Mouse (Mus musculus): ENCODE measurements at regions not wholly inside any gene's neighbourhood (a gene's known extent, or its start where the extent isn't known, plus 50 kb on each side); places are given as distances from the start of the nearest gene placed in this dataset.

GRCm38 (mm10) chr13:59393231-59393938 lies 191.6 kb downstream of the Agtpbp1 start:
- peak in 1 of 2 experiments; percentile 57 for DNase-seq (ENCODE audit: low spot score in 2 of 2)

- no peak for DNase-seq (ENCODE audit: low spot score in 2 of 2)
These were observed 192.2 kb downstream of the Agtpbp1 start for GRCm38 (mm10) chr13:59392828-59393227.

GRCm38 (mm10) chr13:59387627-59388325 lies 197.3 kb downstream of the Agtpbp1 start:
- DNase-seq (ENCODE audit: low spot score in 2 of 2), result no peak

DNA sequence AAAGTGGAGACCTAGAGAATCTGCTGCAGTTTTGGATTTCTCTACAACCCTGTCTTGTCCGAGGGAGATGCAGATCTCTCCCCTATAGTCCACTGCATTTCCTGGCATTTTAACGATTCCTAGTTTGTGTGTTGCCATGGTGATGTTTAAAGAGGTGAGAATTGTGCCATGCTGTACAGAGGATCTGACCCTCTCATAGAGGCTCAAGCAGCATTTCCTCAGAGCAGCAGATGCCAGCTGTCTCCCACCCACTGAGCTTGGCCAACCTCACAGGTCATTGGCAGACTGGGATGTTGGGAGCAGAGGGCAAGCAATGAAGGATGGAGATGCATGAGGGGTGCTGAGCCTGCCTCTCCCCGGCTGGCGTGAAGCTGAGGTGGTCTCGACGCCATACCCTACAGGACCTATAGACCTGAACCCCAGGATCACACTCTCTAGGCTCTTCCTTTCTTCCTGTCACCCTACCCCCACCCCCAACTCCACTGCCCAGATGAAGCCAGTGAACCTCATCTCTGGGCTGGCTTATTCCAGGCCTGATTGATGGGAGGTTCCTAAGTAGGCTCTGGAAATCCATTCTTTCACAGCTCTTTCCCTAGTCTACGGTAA lies 198.0 kb downstream of the Agtpbp1 start:
- no peak for DNase-seq (ENCODE audit: low spot score in 2 of 2)

GRCm38 (mm10) chr13:59385824-59386223 lies 199.2 kb downstream of the Agtpbp1 start:
- no peak for DNase-seq (ENCODE audit: low spot score in 2 of 2)

DNA sequence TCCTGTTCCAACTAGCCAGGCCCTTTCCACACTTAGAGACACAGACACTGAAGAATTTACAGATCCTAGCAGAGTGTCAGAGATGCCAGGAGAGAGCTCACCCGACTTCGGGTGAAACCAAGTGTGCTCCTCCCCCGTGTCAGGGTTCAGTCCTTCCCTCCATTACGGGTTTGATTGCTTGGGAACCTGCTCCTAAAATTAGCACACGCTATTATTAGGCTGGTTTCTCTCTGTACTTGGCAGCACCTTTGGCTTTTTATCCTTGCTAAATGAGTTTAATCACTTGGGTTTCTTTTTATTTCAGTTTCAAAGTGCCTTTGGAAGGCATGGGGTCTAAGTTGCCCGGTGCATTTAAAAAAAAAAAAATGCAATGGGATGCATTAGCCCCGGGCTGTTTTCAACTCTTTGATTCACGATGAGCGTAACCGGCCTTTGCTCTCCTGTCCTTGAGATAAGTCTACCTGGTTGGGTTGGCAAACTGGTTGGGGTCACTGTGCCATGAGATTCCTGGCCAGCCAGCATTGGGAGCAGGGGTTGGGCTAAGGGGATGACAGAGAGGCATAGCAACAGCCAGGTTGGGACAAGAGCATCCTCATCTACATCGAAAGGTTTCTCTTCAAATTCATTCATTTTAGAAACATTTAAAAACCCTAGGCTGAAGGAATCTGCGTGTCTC lies 214.7 kb downstream of the Agtpbp1 start:
- DNase-seq (ENCODE audit: low spot score in 2 of 2), result no peak

DNA sequence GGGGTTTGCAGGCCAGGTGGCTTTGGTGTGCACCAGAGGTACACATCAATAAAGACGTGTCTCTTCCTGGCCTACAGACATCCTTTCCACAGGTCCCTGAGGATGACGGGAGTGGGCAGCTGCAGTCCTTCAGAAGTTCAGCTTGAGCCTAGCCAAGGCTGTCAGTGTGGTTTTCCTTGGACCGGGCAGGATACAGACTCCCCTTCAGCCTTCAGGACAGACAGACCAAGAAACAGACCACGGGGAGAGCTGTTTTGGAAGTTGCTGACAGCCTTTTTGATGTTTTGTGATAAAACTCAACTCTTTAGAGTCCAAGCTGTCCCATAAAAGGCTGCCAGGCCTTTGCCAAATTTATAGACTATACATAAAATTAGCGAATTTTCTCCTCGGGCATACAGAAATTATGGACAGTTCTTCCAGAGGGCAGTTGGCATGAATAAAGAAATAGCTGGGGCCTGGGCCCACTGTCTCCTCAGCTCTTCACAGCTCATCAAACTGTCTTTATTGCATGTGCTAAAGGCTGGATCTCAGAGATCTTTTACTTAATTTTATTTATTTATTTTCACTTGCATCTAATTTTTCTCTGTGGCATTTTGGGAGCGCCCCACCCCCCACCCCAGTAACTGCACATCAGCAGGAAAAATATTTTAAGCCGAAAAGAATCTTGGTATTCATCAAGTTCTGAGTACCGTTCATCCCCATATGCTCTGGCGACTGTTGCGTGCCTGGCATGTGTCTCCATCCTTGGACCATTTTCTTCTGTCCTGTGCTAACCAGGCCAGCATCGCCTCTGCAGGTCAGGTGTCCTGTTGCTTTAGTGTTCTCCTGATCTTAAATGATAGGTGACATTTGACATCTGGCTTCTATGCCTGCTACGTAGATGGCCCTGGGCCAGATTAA lies 216.2 kb downstream of the Agtpbp1 start:
- DNase-seq (ENCODE audit: low spot score in 2 of 2), result no peak

DNA sequence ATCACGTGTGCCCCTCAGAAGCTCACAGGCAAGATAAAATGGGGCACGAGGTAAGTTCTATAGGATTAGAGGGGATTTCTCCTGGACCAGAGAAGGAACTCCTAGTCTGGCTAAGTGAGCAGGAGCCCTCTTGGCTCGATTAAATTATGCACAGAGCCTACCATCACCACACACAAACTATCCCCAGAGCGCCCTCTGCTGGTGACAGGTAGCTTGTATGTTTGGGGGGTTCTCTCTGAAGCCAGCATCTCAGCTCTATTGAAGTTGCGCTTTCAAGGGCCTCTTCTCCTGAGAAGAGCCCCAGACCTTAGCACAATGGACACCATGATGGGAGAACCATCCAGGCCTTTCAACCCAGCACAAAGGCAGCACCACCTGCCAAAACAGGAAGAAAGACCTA lies 219.6 kb downstream of the Agtpbp1 start:
- peak; percentile 78 to 87 for DNase-seq (ENCODE audit: low spot score in 2 of 2)

GRCm38 (mm10) chr13:59363428-59363827 lies 221.6 kb downstream of the Agtpbp1 start:
- DNase-seq (ENCODE audit: low spot score in 2 of 2), result peak; percentile 26 to 36

GRCm38 (mm10) chr13:59361323-59361722 lies 223.7 kb downstream of the Agtpbp1 start:
- DNase-seq (ENCODE audit: low spot score in 2 of 2), result no peak

- no peak for DNase-seq (ENCODE audit: low spot score in 2 of 2)
These were observed 225.0 kb downstream of the Agtpbp1 start for GRCm38 (mm10) chr13:59360026-59360425.

DNA sequence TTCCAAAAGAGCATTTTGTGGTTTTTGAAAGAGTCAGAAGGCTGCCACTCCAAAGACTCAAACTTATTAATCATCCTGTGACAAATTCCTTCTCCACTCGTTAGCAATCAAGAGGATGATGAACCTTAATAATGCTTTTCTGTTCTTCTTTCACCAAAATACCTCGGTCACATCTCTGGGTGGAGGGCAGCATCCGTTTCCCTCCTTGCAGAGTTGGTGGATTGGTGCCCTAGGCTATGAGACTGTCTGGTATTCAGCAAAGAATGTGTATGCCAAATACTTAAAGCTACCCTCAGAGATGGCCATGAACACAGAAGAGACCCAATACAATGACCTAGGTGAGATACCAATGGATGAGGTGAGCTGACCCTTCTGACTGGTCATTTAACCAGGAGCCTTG lies 226.6 kb downstream of the Agtpbp1 start:
- no peak for DNase-seq (ENCODE audit: low spot score in 2 of 2)

DNA sequence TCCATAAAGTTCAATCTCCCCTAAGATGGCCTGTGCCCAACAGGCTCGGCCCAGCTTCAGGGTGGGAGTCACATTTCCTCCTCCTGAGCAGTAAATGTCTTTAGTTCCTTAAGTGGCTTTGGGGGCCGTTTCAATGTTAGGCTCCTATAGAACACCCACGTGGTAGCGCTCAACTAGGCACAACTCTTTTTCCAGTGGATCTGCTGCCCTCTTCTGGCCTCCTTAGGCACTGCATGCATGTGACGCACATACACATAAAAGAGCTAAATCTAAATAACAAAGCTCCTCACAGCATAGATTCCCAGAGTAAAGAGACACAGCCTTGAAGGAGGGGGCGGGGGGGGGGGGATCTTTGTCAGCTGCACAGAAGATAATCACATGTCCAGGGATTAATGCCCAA lies 233.6 kb downstream of the Agtpbp1 start:
- DNase-seq (ENCODE audit: low spot score in 2 of 2), result no peak

DNA sequence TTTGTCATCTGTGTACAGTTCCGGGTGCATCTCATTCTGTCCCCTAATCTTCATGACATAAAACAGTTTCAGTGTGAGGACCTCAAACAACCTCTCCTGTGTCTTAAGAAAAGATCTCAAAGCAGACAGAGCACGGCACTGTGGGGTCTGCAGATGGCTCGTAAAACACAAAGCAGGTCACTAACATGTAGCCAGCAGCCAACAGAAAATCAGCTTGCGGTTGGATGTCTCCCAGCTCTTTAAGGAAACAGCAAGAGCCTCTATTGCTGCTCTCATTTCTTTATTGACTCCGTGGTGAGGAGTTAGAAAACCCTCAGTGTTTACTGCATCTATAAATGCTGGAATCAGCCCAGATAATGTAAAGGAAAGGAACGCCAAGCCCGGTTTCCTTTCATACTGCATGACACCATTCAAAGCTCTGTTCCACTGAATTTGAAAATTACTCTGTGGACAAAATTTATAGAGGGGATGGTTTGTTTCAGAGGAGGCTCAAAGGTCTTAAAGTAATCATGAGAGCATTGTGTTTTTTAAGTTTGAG lies 234.3 kb downstream of the Agtpbp1 start:
- no peak for DNase-seq (ENCODE audit: low spot score in 2 of 2)

DNA sequence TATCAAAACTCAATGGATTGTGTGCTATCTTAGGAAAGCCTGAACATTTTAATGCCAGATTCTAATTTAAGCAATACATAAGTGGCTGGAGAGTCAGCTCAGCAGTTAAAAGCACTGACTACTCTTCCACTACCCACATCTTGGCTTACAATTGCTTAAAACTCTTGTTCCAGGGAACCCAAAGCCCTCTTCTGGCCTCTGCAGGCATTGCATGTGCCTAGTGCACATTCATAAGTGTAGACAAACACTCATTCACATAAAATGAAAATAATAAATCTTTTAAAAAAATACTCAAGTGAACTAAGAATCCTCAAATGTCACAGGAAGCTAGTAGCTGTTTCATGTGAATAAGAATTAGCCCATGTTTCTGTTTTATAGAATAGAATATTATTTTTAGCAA lies 236.5 kb downstream of the Agtpbp1 start:
- no peak for DNase-seq (ENCODE audit: low spot score in 2 of 2)

- no peak for DNase-seq (ENCODE audit: low spot score in 2 of 2)
These were observed 243.2 kb downstream of the Agtpbp1 start for GRCm38 (mm10) chr13:59341871-59342270.

DNA sequence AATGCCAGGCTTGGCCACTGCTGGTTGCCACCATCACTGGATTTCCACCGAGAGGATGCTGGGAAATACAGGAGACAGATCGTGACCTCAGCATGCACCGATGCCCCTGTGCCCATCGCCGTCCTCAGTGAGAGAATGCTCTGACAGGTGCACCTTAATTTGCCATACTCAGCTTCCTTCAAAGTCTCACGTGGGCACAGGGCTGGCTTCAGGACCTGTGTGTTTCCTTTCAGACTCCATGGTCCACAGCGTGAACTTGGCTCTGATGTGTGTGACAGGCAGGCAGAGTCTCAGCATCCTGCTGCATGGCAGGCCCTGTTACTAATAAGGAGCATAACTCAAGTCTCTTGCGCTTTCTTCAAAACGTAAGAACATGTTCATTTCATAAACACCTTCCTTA lies 246.6 kb downstream of the Agtpbp1 start:
- DNase-seq (ENCODE audit: low spot score in 2 of 2), result no peak

DNA sequence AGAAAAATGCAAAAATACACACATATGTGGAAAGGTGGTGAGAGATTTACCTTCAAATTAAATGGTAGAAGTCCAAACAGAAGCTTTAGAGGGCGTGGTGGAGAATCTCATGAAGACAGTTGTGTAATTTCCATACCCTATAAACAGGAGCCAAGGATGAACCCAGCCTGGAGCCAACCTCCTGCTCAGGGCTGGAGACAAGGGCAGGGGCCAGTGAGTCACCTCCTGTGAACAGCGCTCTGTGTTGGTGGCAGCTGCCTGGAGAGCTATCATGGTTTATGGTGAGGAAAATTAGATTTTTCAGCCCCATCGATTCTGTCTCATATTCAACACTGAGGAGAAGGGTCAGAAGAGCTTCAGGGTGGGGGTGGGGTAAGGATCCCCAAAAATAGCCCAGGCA lies 261.1 kb downstream of the Agtpbp1 start:
- no peak for DNase-seq (ENCODE audit: low spot score in 2 of 2)

GRCm38 (mm10) chr13:59323441-59323840 lies 261.6 kb downstream of the Agtpbp1 start:
- DNase-seq (ENCODE audit: low spot score in 2 of 2), result no peak

GRCm38 (mm10) chr13:59320261-59320660 lies 264.8 kb downstream of the Agtpbp1 start:
- DNase-seq (ENCODE audit: low spot score in 2 of 2), result no peak

All from layer of hippocampus, postnatal 14 days (tissue).